Mouse (Mus musculus): ENCODE measurements around the gene Smim6.

DNA sequence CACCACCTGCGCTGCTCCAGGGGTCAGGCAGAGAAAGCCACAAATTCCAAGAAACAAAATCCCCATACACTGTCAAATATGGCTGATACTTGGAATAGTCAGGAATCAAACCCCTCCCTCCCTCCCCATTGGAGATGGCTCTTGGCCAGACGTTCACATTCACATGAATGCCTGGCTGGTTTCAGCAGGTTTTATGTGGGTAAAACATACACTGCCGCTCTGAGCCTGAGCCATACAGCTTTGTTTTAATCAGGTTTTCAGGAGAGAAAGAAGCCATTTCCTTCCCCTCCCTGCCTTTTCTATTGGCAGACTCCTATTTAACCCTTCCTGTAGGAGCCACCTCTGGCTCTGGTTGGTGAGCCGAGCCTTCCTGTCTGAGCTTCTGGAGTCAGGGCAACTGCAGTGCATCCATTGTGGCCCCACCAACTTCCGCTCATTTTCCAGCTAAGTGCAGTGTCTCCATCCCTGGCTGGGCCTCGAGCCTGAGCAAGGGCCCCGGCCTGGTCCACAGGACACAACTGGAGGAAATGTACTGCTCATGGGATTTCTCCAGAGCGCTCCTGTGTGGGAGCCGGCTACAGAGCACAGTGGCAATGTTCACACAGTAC is 34.5 kb downstream of the Smim6 start:
- TF ChIP-seq CTCF (IDR thresholded peaks at IDR 0.05; ENCODE audit: low read depth) (no peak), EP300 (IDR thresholded peaks at IDR 0.05; ENCODE audit: low read depth) (no peak)

All from liver, postnatal 0 days (tissue).